Mouse (Mus musculus) kidney, adult 2 months (tissue): ENCODE measurements at regions not wholly inside any gene's neighbourhood (a gene's known extent, or its start where the extent isn't known, plus 50 kb on each side); places are given as distances from the start of the nearest gene placed in this dataset.

Experiments used
- CTCF ChIP-seq: fragments of 200-500 bp; conservative IDR thresholded peaks from 2 replicates; pipeline ENCODE4 v1.5.1; 2011; ENCODE audit warnings: low read depth, mild to moderate bottlenecking, control low read depth, low read length, moderate library complexity, mixed read lengths; ENCODE audit not compliant: insufficient read depth, insufficient read length
- POLR2A ChIP-seq: fragments of 200-500 bp; IDR thresholded peaks from one replicate; pipeline ENCODE4 v1.6.1; 2011; ENCODE audit warnings: low read depth, low read length, control low read depth

DNA sequence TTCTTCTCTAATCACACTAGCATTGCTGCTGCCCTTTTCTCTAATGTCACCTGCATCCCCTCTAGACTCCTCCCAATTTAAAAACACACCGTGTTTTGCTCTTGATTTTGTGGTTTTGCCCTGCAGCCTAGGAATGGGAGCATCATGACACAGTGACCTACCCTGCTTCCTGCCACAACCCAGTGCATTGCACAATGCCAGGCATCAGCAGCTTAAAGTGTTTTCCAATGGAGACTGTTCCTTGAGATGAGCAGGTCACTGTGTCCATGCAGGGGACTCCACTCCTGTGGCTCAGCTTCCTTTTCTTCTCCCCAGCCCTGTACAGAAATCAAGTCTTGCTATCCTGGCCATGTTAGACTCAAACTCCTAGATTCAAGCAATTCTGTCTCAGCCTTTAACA lies 84.1 kb downstream of the Polr2m start:
- no peak for TF ChIP-seq POLR2A
- TF ChIP-seq CTCF: no peak
